Mouse (Mus musculus) bone marrow macrophage, adult 2 months (primary cell): ENCODE measurements around the gene Sestd1.

Source experiments
- CTCF ChIP-seq: IDR thresholded peaks from 2 replicates; pipeline ENCODE4 v1.5.1; 2012; ENCODE audit warnings: low read depth, mild to moderate bottlenecking, low read length, moderate library complexity
- POLR2A ChIP-seq: IDR thresholded peaks from 2 replicates; pipeline ENCODE4 v1.6.1; 2012; ENCODE audit warnings: mild to moderate bottlenecking, low read depth, low read length, borderline replicate concordance

DNA sequence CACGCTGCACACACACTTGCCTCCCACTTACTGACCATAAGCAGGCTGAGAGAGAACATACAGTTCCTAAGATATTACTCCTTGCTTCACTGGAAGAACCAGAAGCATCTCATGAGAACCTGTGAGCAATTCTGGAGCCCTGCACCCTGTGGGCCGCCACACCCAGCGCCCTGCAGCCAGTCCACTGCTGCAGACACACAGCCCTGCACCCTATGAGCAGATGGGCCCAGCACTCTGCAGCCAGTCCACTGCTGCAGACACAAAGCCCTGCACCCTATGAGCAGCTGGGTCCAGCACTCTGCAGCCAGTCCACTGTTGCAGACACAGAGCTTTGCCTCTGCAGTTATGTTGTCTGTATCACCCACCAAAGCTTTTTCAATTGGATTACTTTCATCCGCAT, 80.0 kb downstream of the Sestd1 start:
- TF ChIP-seq POLR2A (no peak), CTCF (no peak)
